ENCODE assay signal across 13 mouse cellular contexts in genomic region chr5:151074282-151074681, GRCm38 (mm10).
"Had no signal": no experiment of that assay in that cellular context is flagged by ENCODE, and none has a peak within 500 bp of the region (broad histone marks: within the 10 kb centered on the region; RNA-seq: fewer than 3 reads in every experiment).

No protein-coding gene starts in this region.

- H3K4me3 ChIP-seq: limb, embryonic 12.5 days; liver, embryonic 13.5 days; midbrain, embryonic 12.5 days; neural tube, embryonic 13.5 days; stomach, embryonic 15.5 days had no signal

- DNase-seq: kidney, adult 8-10 months; kidney, postnatal 25 days; liver; liver, embryonic 13.5 days; liver, postnatal 0 days; right cerebral cortex, postnatal 14 days; thymus, adult 2 months; thymus, postnatal 36 days had no signal

- H3K9ac ChIP-seq: limb, embryonic 12.5 days; liver, embryonic 13.5 days; liver, postnatal 0 days; midbrain, embryonic 12.5 days; neural tube, embryonic 13.5 days; stomach, embryonic 15.5 days had no signal

- H3K27me3 ChIP-seq: limb, embryonic 12.5 days; liver, embryonic 13.5 days; midbrain, embryonic 12.5 days; neural tube, embryonic 13.5 days; stomach, embryonic 15.5 days had no signal

- H3K9me3 ChIP-seq: limb, embryonic 12.5 days; liver, embryonic 13.5 days; neural tube, embryonic 13.5 days; stomach, embryonic 15.5 days had no signal

- H3K4me2 ChIP-seq: limb, embryonic 12.5 days; liver, embryonic 13.5 days; midbrain, embryonic 12.5 days; neural tube, embryonic 13.5 days; stomach, embryonic 15.5 days had no signal

- H3K36me3 ChIP-seq: limb, embryonic 12.5 days; liver, embryonic 13.5 days; midbrain, embryonic 12.5 days; neural tube, embryonic 13.5 days; stomach, embryonic 15.5 days had no signal

- H3K27ac ChIP-seq: limb, embryonic 12.5 days; liver, embryonic 13.5 days; midbrain, embryonic 12.5 days; neural tube, embryonic 13.5 days; stomach, embryonic 15.5 days had no signal

- H3K4me1 ChIP-seq: liver, embryonic 13.5 days; midbrain, embryonic 12.5 days; neural tube, embryonic 13.5 days had no signal

- ATAC-seq: liver, postnatal 0 days; midbrain, embryonic 16.5 days had no signal
